Mouse (Mus musculus) monocyte, adult 5-6 weeks (primary cell): ENCODE measurements around the gene Gm17545. TPM values are rescaled to one million over a fixed set of nuclear protein-coding genes. Genes with fewer than 3 reads are reported as not detected.

ENCODE experiments used
- ATAC-seq: fragments of 153-309, 156-312 bp; replicated peaks from 2 replicates; pipeline ENCODE4 v1.8.0; 2017; ENCODE audit warnings: mild to moderate bottlenecking; ENCODE audit not compliant: low TSS enrichment, insufficient number of reproducible peaks, severe bottlenecking, poor library complexity, low FRiP score
- total RNA-seq: library from RNA; stranded (forward); fragments of 200-1000, 200-491, 200-594 nt; gene quantifications from 3 replicates; pipeline ENCODE4 v1.2.3, GENCODE M21; 2017

The Gm17545 gene
- total RNA-seq, 1 experiment from 2014 or later = not detected

- no peak for ATAC-seq
These were observed 20.9 kb upstream of the Gm17545 start for GRCm38 (mm10) chr9:22433221-22433620.

GRCm38 (mm10) chr9:22434101-22434500 lies 20.0 kb upstream of the Gm17545 start:
- no peak for ATAC-seq

- no peak for ATAC-seq
These were observed 15.3 kb upstream of the Gm17545 start for GRCm38 (mm10) chr9:22438826-22439225.

- no peak; the same call in 1 of the 2 replicates for ATAC-seq
These were observed 10.9 kb upstream of the Gm17545 start for GRCm38 (mm10) chr9:22443157-22443556.

GRCm38 (mm10) chr9:22445123-22445522 lies 9.0 kb upstream of the Gm17545 start:
- no peak for ATAC-seq

- ATAC-seq = no peak
These were observed 6.9 kb upstream of the Gm17545 start for GRCm38 (mm10) chr9:22447213-22447612.

- ATAC-seq = 0 out of 2 replicates have a peak, but pooled peaks have one; percentile 12
These were observed 5.7 kb upstream of the Gm17545 start for GRCm38 (mm10) chr9:22448420-22448819.

GRCm38 (mm10) chr9:22449209-22449608 lies 4.9 kb upstream of the Gm17545 start:
- ATAC-seq = no peak

GRCm38 (mm10) chr9:22452697-22453096 lies 1.4 kb upstream of the Gm17545 start:
- no peak for ATAC-seq

- no peak for ATAC-seq
These were observed 577 bp upstream of the Gm17545 start for GRCm38 (mm10) chr9:22453501-22453924.

- ATAC-seq = no peak
These were observed 951 bp downstream of the Gm17545 start for GRCm38 (mm10) chr9:22455041-22455440.

GRCm38 (mm10) chr9:22457142-22457835 lies 3.2 kb downstream of the Gm17545 start:
- ATAC-seq = no peak

- ATAC-seq = no peak
These were observed 7.9 kb downstream of the Gm17545 start for GRCm38 (mm10) chr9:22461946-22462345.

GRCm38 (mm10) chr9:22466212-22466611 lies 12.1 kb downstream of the Gm17545 start:
- ATAC-seq = no peak

- ATAC-seq = peak; percentile 34; the same call in 1 of the 2 replicates
These were observed 13.5 kb downstream of the Gm17545 start for GRCm38 (mm10) chr9:22467371-22468169.

GRCm38 (mm10) chr9:22468170-22468898 lies 14.2 kb downstream of the Gm17545 start:
- ATAC-seq = peak; percentile 68

- ATAC-seq = no peak
These were observed 14.8 kb downstream of the Gm17545 start for GRCm38 (mm10) chr9:22468899-22469259.

GRCm38 (mm10) chr9:22469643-22470042 lies 15.6 kb downstream of the Gm17545 start, which contains the start of gene Rp9:
Rp9 (minus strand) TSS chr9:22469743.
- no peak for ATAC-seq

- ATAC-seq = peak; percentile 100
These were observed 21.4 kb downstream of the Gm17545 start, which contains the start of gene Bbs9 for GRCm38 (mm10) chr9:22475424-22475868. Bbs9 (plus strand) TSS chr9:22475715.
